Mouse (Mus musculus) hindbrain, embryonic 12.5 days (tissue): ENCODE data around the gene 1700088E04Rik. TPM values are rescaled to one million over a fixed set of nuclear protein-coding genes. Genes with fewer than 3 reads are reported as not detected.

Experiments
- ATAC-seq: fragments of 200-750 bp; cut with Nextera tagmentation; 2 replicates; pipeline ENCODE4 v1.8.0; 2017; ENCODE audit warnings: moderate TSS enrichment; ENCODE audit not compliant: low FRiP score
- H3K27ac ChIP-seq: fragments of 300-500 bp; sonication (generic); 2 replicates; pipeline ENCODE4 v1.5.1; 2016; ENCODE audit warnings: mild to moderate bottlenecking
- H3K27me3 ChIP-seq: fragments of 300-500 bp; sonication (generic); 2 replicates; pipeline ENCODE4 v1.6.1; 2016; ENCODE audit warnings: mild to moderate bottlenecking
- H3K36me3 ChIP-seq: fragments of 300-500 bp; sonication (generic); 2 replicates; pipeline ENCODE4 v1.6.1; 2016; ENCODE audit warnings: mild to moderate bottlenecking
- H3K4me1 ChIP-seq: fragments of 300-500 bp; sonication (generic); 2 replicates; pipeline ENCODE4 v1.6.1; 2016
- H3K4me2 ChIP-seq: fragments of 300-500 bp; sonication (generic); replicated peaks from 2 replicates; pipeline ENCODE4 v1.6.1; 2016; ENCODE audit warnings: mild to moderate bottlenecking
- H3K4me3 ChIP-seq: fragments of 300-500 bp; sonication (generic); 2 replicates; pipeline ENCODE4 v1.5.1; 2016; ENCODE audit warnings: mild to moderate bottlenecking
- H3K9ac ChIP-seq: fragments of 300-500 bp; sonication (generic); 2 replicates; pipeline ENCODE4 v1.6.1; 2016; ENCODE audit warnings: mild to moderate bottlenecking, moderate library complexity
- H3K9me3 ChIP-seq: fragments of 300-500 bp; sonication (generic); replicated peaks from 2 replicates; pipeline ENCODE4 v1.6.1; 2016; ENCODE audit warnings: mild to moderate bottlenecking
- WGBS: fragments of 180-500 bp; shearing (Covaris S2); methylation state at CpG from one replicate; pipeline ENCODE4 v1.1.7; 2016; 5-methylcytosine and 5-hydroxymethylcytosine counted together
- polyA plus RNA-seq: library from polyadenylated mRNA; unstranded; fragments of >200 nt; fragmentation: Nextera tagmentation; extraction: Ambion mirVana; gene quantifications from 2 replicates; pipeline ENCODE4 v1.2.1, GENCODE M21; 2016

Gene 1700088E04Rik
- polyA plus RNA-seq, 1 experiment from 2014 or later = 13.4 TPM

DNA sequence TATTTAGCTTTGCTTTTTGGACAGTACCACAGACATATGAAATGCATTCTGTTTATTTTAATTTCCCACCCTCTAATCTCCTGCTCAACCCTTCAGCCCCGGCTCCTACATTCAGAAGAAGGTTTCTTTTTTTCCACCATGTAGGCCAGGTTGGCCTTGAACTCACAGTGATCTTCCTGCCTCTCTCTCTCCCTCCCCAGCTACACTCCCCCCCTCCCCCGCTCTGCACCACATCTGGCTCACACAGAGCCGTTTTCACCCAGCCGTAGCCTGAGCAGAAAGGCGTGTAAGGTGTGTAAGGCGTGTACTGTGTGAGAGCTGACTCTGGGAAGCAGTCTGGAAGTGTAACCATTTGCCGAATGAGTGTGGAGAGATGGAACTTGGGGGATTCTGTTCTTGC is 11.7 kb downstream of the 1700088E04Rik start:
- H3K4me1 ChIP-seq = no peaks in the 10 kb centered on the region
- H3K9ac ChIP-seq = no peak overlapping the region
- WGBS = 79% methylated on average over 7 of the region's 7 CpGs
- no peak overlapping the region for H3K4me2 ChIP-seq
- H3K27ac ChIP-seq = no peak overlapping the region
- H3K36me3 ChIP-seq = peaks cover 74% of the 10 kb centered on the region
- no peak overlapping the region for H3K4me3 ChIP-seq
- H3K9me3 ChIP-seq = 0 out of 2 replicates have a peak, but pooled peaks cover 7% of the 10 kb centered on the region
- ATAC-seq = no peak
- H3K27me3 ChIP-seq = no peaks in the 10 kb centered on the region

DNA sequence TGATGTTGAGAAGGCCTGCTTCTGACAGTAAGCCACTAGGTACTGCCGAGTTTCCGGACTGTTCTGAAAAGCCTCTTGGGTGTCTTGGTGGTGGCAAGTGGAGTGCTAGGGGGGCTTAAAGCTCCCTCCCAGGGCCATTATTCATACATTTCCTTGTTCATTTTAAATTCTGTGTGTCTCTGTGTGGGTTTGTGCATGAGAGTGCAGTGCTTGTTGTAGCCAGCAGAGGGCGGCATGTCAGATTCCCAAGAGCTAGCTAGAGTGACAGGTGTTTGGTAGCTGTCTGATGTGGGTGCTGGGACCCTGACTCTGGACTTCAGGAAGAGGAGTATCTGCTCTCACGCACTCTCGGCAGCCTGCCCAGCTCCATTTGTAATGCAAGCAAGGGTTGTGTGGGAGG is 12.8 kb downstream of the 1700088E04Rik start:
- no peak overlapping the region for H3K4me3 ChIP-seq
- WGBS = 97% methylated on average over 5 of the region's 5 CpGs
- no peaks in the 10 kb centered on the region for H3K4me1 ChIP-seq
- peaks cover 74% of the 10 kb centered on the region for H3K36me3 ChIP-seq
- no peak overlapping the region for H3K27ac ChIP-seq
- H3K4me2 ChIP-seq = no peak overlapping the region
- ATAC-seq = no peak
- 0 out of 2 replicates have a peak, but pooled peaks cover 7% of the 10 kb centered on the region for H3K9me3 ChIP-seq
- no peak overlapping the region for H3K9ac ChIP-seq
- H3K27me3 ChIP-seq = no peaks in the 10 kb centered on the region

DNA sequence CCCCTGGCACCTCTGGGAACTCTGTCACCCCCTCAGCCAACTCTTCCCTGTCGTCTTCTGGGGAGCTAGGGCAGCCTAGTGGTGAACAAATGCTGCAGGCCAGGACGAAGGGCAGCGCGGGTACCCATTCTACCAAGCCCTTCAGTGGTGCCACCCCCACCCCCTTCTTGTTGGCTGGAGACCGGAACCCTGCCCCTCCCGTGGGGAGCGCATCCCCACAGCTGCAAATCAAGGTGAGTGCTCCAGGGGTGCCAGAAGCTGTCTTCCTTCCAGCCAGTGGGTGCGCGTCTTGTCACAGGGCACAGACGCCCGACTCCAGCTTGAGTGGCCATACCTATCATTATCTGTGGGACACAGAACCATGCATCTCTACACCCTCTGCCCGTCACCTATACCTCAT is 14.0 kb downstream of the 1700088E04Rik start:
- H3K36me3 ChIP-seq = peaks cover 73% of the 10 kb centered on the region
- 0 out of 2 replicates have a peak, but pooled peaks cover 7% of the 10 kb centered on the region for H3K9me3 ChIP-seq
- no peak overlapping the region for H3K9ac ChIP-seq
- H3K4me1 ChIP-seq = no peaks in the 10 kb centered on the region
- H3K27me3 ChIP-seq = no peaks in the 10 kb centered on the region
- no peak overlapping the region for H3K4me2 ChIP-seq
- H3K4me3 ChIP-seq = no peak overlapping the region
- no peak for ATAC-seq
- H3K27ac ChIP-seq = no peak overlapping the region
- WGBS = 96% methylated on average over 12 of the region's 12 CpGs

GRCm38 (mm10) chr15:79126217-79126932 is 14.7 kb downstream of the 1700088E04Rik start:
- Histone ChIP-seq H3K4me3 (no peak overlapping the region), H3K9ac (no peak overlapping the region), H3K27me3 (no peaks in the 10 kb centered on the region), H3K36me3 (peaks cover 72% of the 10 kb centered on the region), H3K4me1 (no peaks in the 10 kb centered on the region), H3K4me2 (no peak overlapping the region), H3K9me3 (0 out of 2 replicates have a peak, but pooled peaks cover 7% of the 10 kb centered on the region), H3K27ac (no peak overlapping the region)
- 81% methylated on average over 13 of the region's 13 CpGs for WGBS
- no peak for ATAC-seq

- Histone ChIP-seq H3K27me3 (no peaks in the 10 kb centered on the region), H3K4me2 (no peak overlapping the region), H3K9ac (no peak overlapping the region), H3K27ac (no peak overlapping the region), H3K36me3 (peaks cover 71% of the 10 kb centered on the region), H3K4me1 (no peaks in the 10 kb centered on the region), H3K9me3 (0 out of 2 replicates have a peak, but pooled peaks cover 7% of the 10 kb centered on the region), H3K4me3 (no peak overlapping the region)
- ATAC-seq = no peak
- WGBS = 87% methylated on average over 10 of the region's 10 CpGs
These were observed 16.6 kb downstream of the 1700088E04Rik start for GRCm38 (mm10) chr15:79124331-79124875.

DNA sequence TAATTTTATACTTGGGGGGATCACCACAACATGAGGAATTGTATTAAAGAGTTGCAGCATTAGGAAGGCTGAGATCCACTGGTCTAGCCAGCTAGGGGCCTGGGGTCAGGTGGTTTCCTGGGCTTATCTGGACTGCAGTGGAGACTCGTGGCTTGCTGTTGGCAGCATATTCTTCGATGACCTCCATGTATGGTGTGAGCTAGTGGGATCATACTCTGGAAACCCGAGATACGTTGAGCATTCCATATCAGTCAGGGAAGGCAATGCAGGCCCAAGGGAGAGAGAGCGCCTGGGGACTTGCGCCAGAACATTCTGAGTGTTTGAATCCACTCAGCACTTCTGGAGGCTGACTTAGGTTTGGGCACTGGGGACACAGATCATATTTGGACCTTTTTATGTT is 17.3 kb downstream of the 1700088E04Rik start:
- no peak for ATAC-seq
- WGBS = 88% methylated on average over 6 of the region's 6 CpGs

GRCm38 (mm10) chr15:79122546-79122945 is 18.5 kb downstream of the 1700088E04Rik start:
- no peak for ATAC-seq
- H3K4me3 ChIP-seq = no peak overlapping the region
- H3K4me2 ChIP-seq = no peak overlapping the region
- H3K9ac ChIP-seq = no peak overlapping the region
- no peak overlapping the region for H3K27ac ChIP-seq
- H3K4me1 ChIP-seq = no peaks in the 10 kb centered on the region
- 86% methylated on average over 13 of the region's 13 CpGs for WGBS
- peaks cover 69% of the 10 kb centered on the region for H3K36me3 ChIP-seq
- no peaks in the 10 kb centered on the region for H3K27me3 ChIP-seq
- no peaks in the 10 kb centered on the region for H3K9me3 ChIP-seq

More for the DNA sequence above, 17.3 kb downstream of the 1700088E04Rik start:
- H3K27ac ChIP-seq = no peak overlapping the region
- H3K4me2 ChIP-seq = no peak overlapping the region
- H3K27me3 ChIP-seq = no peaks in the 10 kb centered on the region
- H3K4me3 ChIP-seq = no peak overlapping the region
- H3K9me3 ChIP-seq = 0 out of 2 replicates have a peak, but pooled peaks cover 7% of the 10 kb centered on the region
- peaks cover 70% of the 10 kb centered on the region for H3K36me3 ChIP-seq
- H3K9ac ChIP-seq = no peak overlapping the region
- H3K4me1 ChIP-seq = no peaks in the 10 kb centered on the region

DNA sequence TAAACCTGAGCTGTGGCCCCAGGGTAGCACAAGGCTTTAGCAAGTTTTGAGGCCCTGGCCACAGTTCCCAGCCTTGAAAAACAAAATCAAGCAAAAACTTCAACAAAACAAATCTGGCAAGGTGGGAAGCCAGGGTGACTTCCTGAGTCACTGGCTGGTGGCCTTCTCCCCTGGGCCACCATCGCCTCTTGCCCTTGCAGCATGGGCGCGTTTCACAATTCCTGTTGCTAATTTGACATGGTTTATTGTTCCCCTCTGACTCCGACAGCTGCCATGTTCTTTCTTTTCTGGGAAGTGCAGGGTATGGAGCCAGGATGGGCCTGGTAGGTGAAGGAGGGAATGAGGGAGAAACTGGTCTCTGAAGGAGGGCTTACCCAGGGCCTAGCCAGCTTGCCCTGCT is 18.9 kb downstream of the 1700088E04Rik start:
- Histone ChIP-seq H3K9ac (no peak overlapping the region), H3K27ac (no peak overlapping the region), H3K4me2 (no peak overlapping the region), H3K4me1 (no peaks in the 10 kb centered on the region), H3K9me3 (no peaks in the 10 kb centered on the region), H3K27me3 (no peaks in the 10 kb centered on the region), H3K36me3 (peaks cover 69% of the 10 kb centered on the region), H3K4me3 (no peak overlapping the region)
- ATAC-seq = no peak
- 57% methylated on average over 4 of the region's 4 CpGs for WGBS

DNA sequence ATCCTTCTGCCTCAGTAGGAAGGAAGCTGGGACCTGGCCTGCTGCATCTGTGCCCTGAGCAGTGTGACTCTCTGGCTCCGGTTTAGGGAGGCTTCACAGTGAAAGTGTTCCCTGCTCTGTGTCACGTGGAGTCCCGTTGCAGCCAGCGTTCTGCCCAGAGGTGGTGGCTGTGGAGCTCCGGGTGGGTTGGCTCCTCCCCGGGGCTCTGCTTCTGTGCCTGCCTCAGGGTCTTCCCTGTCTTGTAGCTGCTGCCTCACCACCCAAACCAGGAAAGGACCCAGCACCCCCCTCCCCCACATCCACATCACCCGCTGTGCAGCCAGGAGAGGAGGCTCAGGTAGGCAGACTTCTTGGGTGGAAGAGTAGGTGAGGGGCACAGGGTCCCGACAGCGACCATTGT is 21.6 kb downstream of the 1700088E04Rik start:
- no peak overlapping the region for H3K4me3 ChIP-seq
- no peak overlapping the region for H3K27ac ChIP-seq
- 87% methylated on average over 9 of the region's 9 CpGs for WGBS
- H3K9ac ChIP-seq = no peak overlapping the region
- H3K4me2 ChIP-seq = no peak overlapping the region
- H3K4me1 ChIP-seq = no peaks in the 10 kb centered on the region
- H3K36me3 ChIP-seq = peaks cover 80% of the 10 kb centered on the region
- ATAC-seq = no peak
- no peaks in the 10 kb centered on the region for H3K27me3 ChIP-seq
- no peaks in the 10 kb centered on the region for H3K9me3 ChIP-seq

GRCm38 (mm10) chr15:79115276-79115675 is 25.8 kb downstream of the 1700088E04Rik start:
- no peak overlapping the region for H3K4me2 ChIP-seq
- 67% methylated on average over 5 of the region's 5 CpGs for WGBS
- H3K9me3 ChIP-seq = no peaks in the 10 kb centered on the region
- 0 out of 2 replicates have a peak, but pooled peaks cover 6% of the 10 kb centered on the region for H3K27me3 ChIP-seq
- no peak for ATAC-seq
- no peak overlapping the region for H3K4me3 ChIP-seq
- no peak overlapping the region for H3K9ac ChIP-seq
- peaks cover 54% of the 10 kb centered on the region for H3K36me3 ChIP-seq
- no peak overlapping the region for H3K27ac ChIP-seq
- H3K4me1 ChIP-seq = peaks cover 13% of the 10 kb centered on the region

DNA sequence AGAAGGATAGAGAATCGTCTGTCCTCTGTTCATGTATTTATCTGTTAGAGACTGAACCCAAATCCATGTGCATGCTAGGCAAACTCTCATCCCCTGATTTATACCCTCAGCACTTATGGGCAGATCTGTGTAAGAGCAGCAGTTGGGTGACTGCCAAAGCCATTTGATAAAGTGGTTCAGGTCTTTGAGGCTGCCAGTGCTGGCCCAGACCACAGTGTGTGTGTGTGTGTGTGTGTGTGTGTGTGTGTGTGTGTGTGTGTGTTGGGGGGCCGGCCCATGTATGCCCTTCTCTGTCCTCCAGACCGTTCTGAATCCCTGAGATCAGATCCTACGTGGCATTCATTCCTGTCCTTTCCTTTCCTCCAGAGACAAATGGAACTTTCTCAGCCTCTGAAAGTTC is 29.3 kb downstream of the 1700088E04Rik start:
- no peak for ATAC-seq
- H3K4me2 ChIP-seq = no peak overlapping the region
- H3K9ac ChIP-seq = no peak overlapping the region
- peaks cover 24% of the 10 kb centered on the region for H3K36me3 ChIP-seq
- no peak overlapping the region for H3K4me3 ChIP-seq
- H3K27me3 ChIP-seq = 0 out of 2 replicates have a peak, but pooled peaks cover 9% of the 10 kb centered on the region
- no peak overlapping the region for H3K27ac ChIP-seq
- peaks cover 28% of the 10 kb centered on the region for H3K4me1 ChIP-seq
- 87% methylated on average over 4 of the region's 4 CpGs for WGBS
- H3K9me3 ChIP-seq = no peaks in the 10 kb centered on the region

DNA sequence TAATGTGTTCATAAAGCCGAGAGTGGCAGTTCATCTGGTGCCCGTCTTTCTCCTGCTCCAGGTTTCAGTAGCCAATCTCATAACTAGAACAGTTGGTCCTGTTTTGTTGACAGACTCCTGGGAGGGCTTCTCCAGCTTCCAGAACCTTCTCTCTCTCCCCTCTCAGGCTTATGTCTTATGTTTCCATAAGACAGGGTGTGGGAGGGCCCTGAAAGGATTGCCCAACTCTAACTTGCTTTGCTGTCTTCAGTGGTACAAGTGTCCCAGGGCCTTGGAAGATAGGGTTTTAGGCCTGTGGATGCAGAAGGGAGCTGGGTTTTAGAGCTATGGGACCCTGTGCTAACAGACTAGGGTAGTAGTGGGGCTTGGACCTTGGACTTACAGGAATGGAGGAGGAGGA is 30.5 kb downstream of the 1700088E04Rik start:
- peak overlapping the region; percentile 93 for H3K9ac ChIP-seq
- 0 out of 2 replicates have a peak, but pooled peaks cover 9% of the 10 kb centered on the region for H3K27me3 ChIP-seq
- WGBS = 93% methylated on average over 2 of the region's 2 CpGs
- H3K9me3 ChIP-seq = no peaks in the 10 kb centered on the region
- H3K4me1 ChIP-seq = peaks cover 28% of the 10 kb centered on the region
- H3K4me2 ChIP-seq = peak overlapping the region; percentile 97
- peaks cover 16% of the 10 kb centered on the region for H3K36me3 ChIP-seq
- no peak overlapping the region for H3K27ac ChIP-seq
- peak overlapping the region; percentile 92 for H3K4me3 ChIP-seq
- ATAC-seq = no peak
